Mouse (Mus musculus) liver, embryonic 16.5 days (tissue): ENCODE results near the gene B830017H08Rik. TPM values are rescaled to one million over a fixed set of nuclear protein-coding genes. Genes with fewer than 3 reads are reported as not detected.

Source experiments
- ATAC-seq: fragments of 200-750 bp; cut with Nextera tagmentation; 2 replicates; pipeline ENCODE4 v1.8.0; 2017; ENCODE audit warnings: low read depth, mild to moderate bottlenecking, moderate number of reproducible peaks, moderate library complexity
- H3K27ac ChIP-seq: fragments of 300-500 bp; sonication (generic); 2 replicates; pipeline ENCODE4 v1.5.1; 2014; ENCODE audit warnings: mild to moderate bottlenecking, low read length
- H3K27me3 ChIP-seq: fragments of 300-500 bp; sonication (generic); 2 replicates; pipeline ENCODE4 v1.6.1; 2014; ENCODE audit warnings: low read depth, low read length, mixed read lengths; ENCODE audit not compliant: control insufficient read depth, insufficient read depth
- H3K36me3 ChIP-seq: fragments of 300-500 bp; sonication (generic); 2 replicates; pipeline ENCODE4 v1.6.1; 2014; ENCODE audit warnings: mild to moderate bottlenecking; ENCODE audit not compliant: control insufficient read depth, insufficient read depth
- H3K4me1 ChIP-seq: fragments of 300-500 bp; sonication (generic); 2 replicates; pipeline ENCODE4 v1.6.1; 2014; ENCODE audit warnings: low read depth, low read length, mixed read lengths; ENCODE audit not compliant: control insufficient read depth
- H3K4me2 ChIP-seq: fragments of 300-500 bp; sonication (generic); 2 replicates; pipeline ENCODE4 v1.6.1; 2014; ENCODE audit warnings: low read depth, low read length, mixed read lengths
- H3K4me3 ChIP-seq: fragments of 300-500 bp; sonication (generic); 2 replicates; pipeline ENCODE4 v1.5.1; 2014; ENCODE audit warnings: low read depth, mild to moderate bottlenecking, low read length
- H3K9ac ChIP-seq: fragments of 300-500 bp; sonication (generic); 2 replicates; pipeline ENCODE4 v1.6.1; 2014; ENCODE audit warnings: low read depth, low read length
- H3K9me3 ChIP-seq: fragments of 300-500 bp; sonication (generic); replicated peaks from 2 replicates; pipeline ENCODE4 v1.6.1; 2016; ENCODE audit warnings: low read length; ENCODE audit not compliant: control insufficient read depth
- WGBS: fragments of 180-500 bp; shearing (Covaris S2); extraction: QIAGEN DNeasy Blood & Tissue Kit; methylation state at CpG from one replicate; pipeline ENCODE4 v1.1.7; 2014; ENCODE audit not compliant: insufficient replicate concordance; 5-methylcytosine and 5-hydroxymethylcytosine counted together
- polyA plus RNA-seq: library from polyadenylated mRNA; unstranded; fragments of >200 nt; fragmentation: Nextera tagmentation; extraction: Ambion mirVana; gene quantifications from 2 replicates; pipeline ENCODE4 v1.2.1, GENCODE M21; 2015

Gene B830017H08Rik
- polyA plus RNA-seq, 1 experiment from 2014 or later, result not detected

- H3K27me3 ChIP-seq, result no peaks in the 10 kb centered on the region
- H3K27ac ChIP-seq, result no peak overlapping the region
- H3K4me1 ChIP-seq, result peaks cover 4% of the 10 kb centered on the region
- no peak overlapping the region for H3K4me2 ChIP-seq
- H3K9ac ChIP-seq, result no peak overlapping the region
- H3K9me3 ChIP-seq, result no peaks in the 10 kb centered on the region
- no peaks in the 10 kb centered on the region for H3K36me3 ChIP-seq
- H3K4me3 ChIP-seq, result no peak overlapping the region
- no peak for ATAC-seq
These were observed 49.3 kb downstream of the B830017H08Rik start for GRCm38 (mm10) chr16:17882196-17882595.

- 83% methylated on average over 6 of the region's 6 CpGs for WGBS
- Histone ChIP-seq H3K4me2 (no peak overlapping the region), H3K27me3 (no peaks in the 10 kb centered on the region), H3K4me3 (no peak overlapping the region), H3K9ac (no peak overlapping the region), H3K36me3 (no peaks in the 10 kb centered on the region), H3K4me1 (peaks cover 4% of the 10 kb centered on the region), H3K9me3 (no peaks in the 10 kb centered on the region), H3K27ac (no peak overlapping the region)
- ATAC-seq, result no peak
These were observed 51.2 kb downstream of the B830017H08Rik start for GRCm38 (mm10) chr16:17884116-17884515.

Other genes starting within 250 kb of the B830017H08Rik start
- gene Slc7a4, start 249.9 kb upstream of the B830017H08Rik start, polyA plus RNA-seq, result 2.9 and 3.5 TPM in 2 replicates
- gene Smpd4, start 213.8 kb upstream of the B830017H08Rik start, polyA plus RNA-seq, result 13.6 and 15.1 TPM in 2 replicates
- gene Ccdc74a, start 186.7 kb upstream of the B830017H08Rik start, polyA plus RNA-seq, result 2.2 and 2.5 TPM in 2 replicates
- gene Med15, start 100.2 kb upstream of the B830017H08Rik start, polyA plus RNA-seq, result 16.0 and 19.2 TPM in 2 replicates
- gene Klhl22, start 73.5 kb upstream of the B830017H08Rik start, polyA plus RNA-seq, result 11.2 and 12.8 TPM in 2 replicates
- 0.67 TPM in 2 replicates for gene Scarf2, start 35.8 kb upstream of the B830017H08Rik start, polyA plus RNA-seq
- gene Car15, start 5.2 kb downstream of the B830017H08Rik start, polyA plus RNA-seq, result 0.58 and 0.88 TPM in 2 replicates
- gene Gm20518, start 58.5 kb downstream of the B830017H08Rik start, polyA plus RNA-seq, result 0.09 TPM in 1 of 2 replicates, not detected in the other
- gene Tssk1, start 61.1 kb downstream of the B830017H08Rik start, polyA plus RNA-seq, result not detected in 2 replicates
- gene Dgcr2, start 65.4 kb downstream of the B830017H08Rik start, polyA plus RNA-seq, result 19.8 and 21.3 TPM in 2 replicates
- gene Tssk2, start 65.5 kb downstream of the B830017H08Rik start, polyA plus RNA-seq, result not detected in 2 replicates
- 9.1 and 9.4 TPM in 2 replicates for gene Ess2, start 78.2 kb downstream of the B830017H08Rik start, polyA plus RNA-seq
- not detected in 2 replicates for gene Gsc2, start 81.9 kb downstream of the B830017H08Rik start, polyA plus RNA-seq
- gene Slc25a1, start 95.1 kb downstream of the B830017H08Rik start, polyA plus RNA-seq, result 55.8 and 63.5 TPM in 2 replicates
- 2.3 and 2.5 TPM in 2 replicates for gene Vpreb2, start 147.3 kb downstream of the B830017H08Rik start, polyA plus RNA-seq
- 17.1 and 18.1 TPM in 2 replicates for gene Dgcr6, start 219.7 kb downstream of the B830017H08Rik start, polyA plus RNA-seq